Mouse (Mus musculus) liver, adult 2 months (tissue): ENCODE results near the gene Scrt2. TPM values are rescaled to one million over a fixed set of nuclear protein-coding genes. Genes with fewer than 3 reads are reported as not detected.

Experiments used
- DNase-seq: peaks from one replicate; pipeline ENCODE4 v3.0.0-alpha.2; 2011; ENCODE audit warnings: low read depth, low spot score; ENCODE audit errors: extremely low read depth
- H3K27ac ChIP-seq: fragments of 200-500 bp; replicated peaks from 2 replicates; pipeline ENCODE4 v1.5.1; 2012; ENCODE audit warnings: low read depth, mild to moderate bottlenecking, control low read depth, inconsistent platforms, low read length; ENCODE audit not compliant: insufficient read depth
- H3K27me3 ChIP-seq: fragments of 200-500 bp; 2 replicates; pipeline ENCODE4 v1.6.1; 2012; ENCODE audit warnings: mild to moderate bottlenecking, moderate library complexity, low read length, inconsistent platforms; ENCODE audit not compliant: control insufficient read depth, insufficient read depth
- H3K36me3 ChIP-seq: fragments of 200-500 bp; 2 replicates; pipeline ENCODE4 v1.6.1; 2012; ENCODE audit warnings: low read length, inconsistent platforms; ENCODE audit not compliant: control insufficient read depth, insufficient read depth
- H3K4me1 ChIP-seq: fragments of 200-500 bp; 2 replicates; pipeline ENCODE4 v1.6.1; 2011; ENCODE audit warnings: low read length; ENCODE audit not compliant: control insufficient read depth, insufficient read depth
- H3K4me3 ChIP-seq: fragments of 200-500 bp; 2 replicates; pipeline ENCODE4 v1.5.1; 2011; ENCODE audit warnings: low read depth, mild to moderate bottlenecking, control low read depth, low read length, moderate library complexity; ENCODE audit not compliant: insufficient read depth
- H3K79me2 ChIP-seq: fragments of 200-500 bp; 2 replicates; pipeline ENCODE4 v1.6.1; 2012; ENCODE audit warnings: inconsistent platforms, mild to moderate bottlenecking, low read length, moderate library complexity; ENCODE audit not compliant: control insufficient read depth, insufficient read depth
- H3K9ac ChIP-seq: fragments of 200-500 bp; 2 replicates; pipeline ENCODE4 v1.6.1; 2012; ENCODE audit warnings: low read depth, mild to moderate bottlenecking, control low read depth, inconsistent platforms, low read length
- CTCF ChIP-seq: fragments of 200-500 bp; IDR thresholded peaks from 2 replicates; pipeline ENCODE4 v1.5.1; 2011; ENCODE audit warnings: low read depth, low read length, control low read depth
- POLR2A ChIP-seq: fragments of 200-500 bp; IDR thresholded peaks from 2 replicates; pipeline ENCODE4 v1.6.1; 2011; ENCODE audit warnings: low read length, control low read depth; ENCODE audit not compliant: insufficient read depth; ENCODE audit errors: extremely low read depth
- WGBS: fragments of 180-500 bp; shearing (Covaris S2); methylation state at CpG from one replicate; pipeline ENCODE4 v1.1.7; 2018; 5-methylcytosine and 5-hydroxymethylcytosine counted together
- polyA plus RNA-seq: library from polyadenylated mRNA; depleted of rRNA; stranded (reverse); fragments of >200 nt; gene quantifications from 2 replicates; pipeline ENCODE4 v1.2.3, GENCODE M21; 2012
- total RNA-seq: library from RNA; depleted of rRNA; stranded (reverse); fragments of >200 nt; gene quantifications from 2 replicates; pipeline ENCODE4 v1.2.3, GENCODE M21; 2014

Scrt2 gene
- total and polyA plus RNA-seq, 2 experiments: not detected

DNA sequence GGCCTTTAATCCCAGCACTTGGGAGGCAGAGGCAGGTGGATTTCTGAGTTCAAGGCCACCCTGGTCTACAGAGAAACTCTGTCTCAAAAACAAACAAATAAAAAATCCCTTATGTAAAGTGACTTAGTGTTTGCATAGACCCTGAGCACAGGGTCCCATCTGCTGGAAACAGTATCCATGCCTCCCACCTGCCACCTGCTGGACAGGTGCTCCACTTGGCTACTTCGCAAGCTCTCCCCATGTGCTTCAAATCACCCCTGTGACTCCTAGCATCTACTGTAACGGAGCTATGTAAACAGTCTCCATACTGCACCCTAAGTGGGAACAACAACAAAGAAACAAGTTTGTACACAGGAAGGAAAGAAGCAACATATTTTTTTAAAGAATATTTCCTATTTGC, 47.3 kb downstream of the Scrt2 start:
- no peak for TF ChIP-seq POLR2A
- TF ChIP-seq CTCF: no peak
- no peaks in the 10 kb centered on the region for H3K36me3 ChIP-seq
- no peak overlapping the region for H3K4me3 ChIP-seq
- WGBS: 52% methylated on average over 2 of the region's 2 CpGs
- no peaks in the 10 kb centered on the region for H3K4me1 ChIP-seq
- no peak overlapping the region for H3K27ac ChIP-seq
- H3K27me3 ChIP-seq: no peaks in the 10 kb centered on the region
- DNase-seq: no peak
- no peaks in the 10 kb centered on the region for H3K79me2 ChIP-seq
- H3K9ac ChIP-seq: no peak overlapping the region

DNA sequence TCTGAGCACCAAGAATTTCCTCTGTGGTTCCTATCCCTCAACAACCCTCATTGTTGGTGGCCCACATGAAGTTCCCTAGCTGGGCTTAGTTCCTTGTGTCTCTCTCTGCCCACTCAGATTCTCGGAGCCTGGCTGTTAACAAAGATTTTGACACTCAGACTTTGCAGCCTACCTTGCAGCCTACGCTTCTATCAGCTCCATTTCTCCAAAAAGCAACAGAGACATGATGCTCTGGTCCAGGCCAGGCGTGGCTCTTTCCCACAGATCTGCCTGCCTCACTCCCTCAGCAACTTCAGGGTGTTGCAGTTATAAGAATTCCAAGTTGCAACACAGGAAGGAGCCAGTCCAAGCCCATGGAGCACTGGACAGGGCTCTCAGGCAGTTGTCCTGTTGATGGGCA, 48.4 kb downstream of the Scrt2 start:
- no peaks in the 10 kb centered on the region for H3K4me1 ChIP-seq

DNA sequence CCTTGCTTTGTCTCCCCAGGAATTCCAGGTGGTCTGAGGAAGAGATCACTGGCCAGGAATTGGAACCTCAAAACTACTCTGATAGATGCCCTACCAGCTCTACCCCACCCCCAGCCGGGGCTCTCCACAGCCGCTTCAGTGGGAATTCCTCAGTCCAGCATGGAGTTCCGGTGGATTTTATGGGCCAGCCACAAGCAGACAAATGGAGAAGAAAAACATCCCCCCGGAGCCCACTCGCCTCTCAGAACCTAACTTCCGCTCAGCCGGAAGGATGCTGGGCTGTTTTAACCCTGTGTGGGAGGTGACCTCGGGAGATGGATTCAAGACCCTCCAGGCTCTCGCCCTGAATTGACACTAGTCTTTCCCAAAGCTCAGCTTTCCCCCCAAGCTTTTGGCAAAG, 50.7 kb downstream of the Scrt2 start:
- H3K27me3 ChIP-seq: no peaks in the 10 kb centered on the region
- no peak for TF ChIP-seq POLR2A
- no peak for TF ChIP-seq CTCF
- no peaks in the 10 kb centered on the region for H3K79me2 ChIP-seq
- no peaks in the 10 kb centered on the region for H3K4me1 ChIP-seq
- no peak overlapping the region for H3K27ac ChIP-seq
- H3K36me3 ChIP-seq: no peaks in the 10 kb centered on the region
- 67% methylated on average over 9 of the region's 9 CpGs for WGBS
- no peak for DNase-seq
- no peak overlapping the region for H3K9ac ChIP-seq
- H3K4me3 ChIP-seq: no peak overlapping the region

More for the DNA sequence above, 48.4 kb downstream of the Scrt2 start:
- Histone ChIP-seq H3K27ac (no peak overlapping the region), H3K79me2 (no peaks in the 10 kb centered on the region), H3K27me3 (no peaks in the 10 kb centered on the region), H3K4me3 (no peak overlapping the region), H3K36me3 (no peaks in the 10 kb centered on the region), H3K9ac (no peak overlapping the region)
- no peak for DNase-seq
- WGBS: 63% methylated on average over 3 of the region's 3 CpGs
- TF ChIP-seq CTCF: no peak
- no peak for TF ChIP-seq POLR2A

DNA sequence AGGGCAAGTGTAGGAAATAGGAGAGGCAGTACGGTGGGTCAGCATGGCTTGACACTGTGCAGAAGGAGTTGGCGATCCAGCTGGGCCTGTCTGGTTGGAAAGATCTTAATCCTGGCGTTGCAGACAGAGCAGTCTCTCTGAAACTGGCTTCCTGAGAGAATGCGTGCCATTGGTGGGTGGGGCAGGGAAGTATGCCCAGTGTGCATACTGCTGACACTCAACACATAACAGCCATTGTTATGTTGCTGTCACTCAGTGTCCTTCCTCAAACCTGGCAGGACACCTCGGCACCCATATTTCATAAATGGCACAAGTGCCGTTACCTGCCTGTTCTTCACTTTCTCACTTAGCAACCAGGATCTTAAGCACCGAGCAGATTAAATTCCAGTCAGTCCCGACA, 51.4 kb downstream of the Scrt2 start:
- H3K4me3 ChIP-seq: no peak overlapping the region
- no peaks in the 10 kb centered on the region for H3K4me1 ChIP-seq
- H3K27ac ChIP-seq: no peak overlapping the region
- DNase-seq: no peak
- no peaks in the 10 kb centered on the region for H3K27me3 ChIP-seq
- no peaks in the 10 kb centered on the region for H3K79me2 ChIP-seq
- H3K9ac ChIP-seq: no peak overlapping the region
- 78% methylated on average over 8 of the region's 8 CpGs for WGBS
- H3K36me3 ChIP-seq: no peaks in the 10 kb centered on the region
- no peak for TF ChIP-seq CTCF
- no peak for TF ChIP-seq POLR2A

DNA sequence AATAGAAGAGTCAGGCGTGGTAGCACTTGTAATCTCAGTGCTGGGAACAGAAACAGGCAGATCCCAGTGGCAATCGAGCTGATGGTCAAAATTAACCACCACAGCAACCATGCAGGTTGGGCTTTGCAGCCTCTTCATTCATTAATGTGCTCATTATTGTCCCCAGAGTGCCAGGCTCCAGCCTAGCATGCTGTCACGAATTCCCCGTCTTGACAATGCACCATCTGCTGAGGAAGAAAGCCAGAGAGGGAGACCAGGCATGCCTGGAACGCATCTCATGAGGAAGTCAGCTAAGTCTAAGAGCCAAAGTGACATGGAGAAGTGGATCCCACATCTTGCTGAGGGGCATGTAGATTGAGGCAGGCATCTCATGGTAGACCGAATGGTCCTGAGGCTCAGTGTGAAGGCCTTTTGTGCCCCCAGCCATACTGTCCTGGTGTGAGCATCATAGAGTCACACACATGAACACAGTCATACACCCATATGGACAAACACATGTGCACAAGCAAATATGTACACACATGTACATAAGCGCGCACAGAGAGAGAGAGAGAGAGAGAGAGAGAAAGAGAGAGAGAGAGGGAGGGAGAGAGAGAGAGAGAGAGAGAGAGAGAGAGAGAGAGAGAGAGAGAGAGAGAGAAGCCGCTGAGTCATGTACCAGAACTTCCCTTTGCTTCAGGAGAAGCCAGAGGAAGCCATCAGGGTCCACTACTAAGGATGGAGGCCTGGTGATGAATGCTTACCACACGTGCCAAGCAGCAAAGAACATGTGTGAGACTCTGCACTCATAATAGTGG, 58.1 kb downstream of the Scrt2 start:
- Histone ChIP-seq H3K4me3 (no peak overlapping the region), H3K36me3 (no peaks in the 10 kb centered on the region), H3K27me3 (peaks cover 11% of the 10 kb centered on the region), H3K9ac (no peak overlapping the region), H3K27ac (no peak overlapping the region), H3K4me1 (no peaks in the 10 kb centered on the region; the same call in 1 of the 2 replicates), H3K79me2 (no peaks in the 10 kb centered on the region)
- DNase-seq: no peak
- no peak for TF ChIP-seq CTCF
- no peak for TF ChIP-seq POLR2A
- WGBS: 78% methylated on average over 10 of the region's 10 CpGs

DNA sequence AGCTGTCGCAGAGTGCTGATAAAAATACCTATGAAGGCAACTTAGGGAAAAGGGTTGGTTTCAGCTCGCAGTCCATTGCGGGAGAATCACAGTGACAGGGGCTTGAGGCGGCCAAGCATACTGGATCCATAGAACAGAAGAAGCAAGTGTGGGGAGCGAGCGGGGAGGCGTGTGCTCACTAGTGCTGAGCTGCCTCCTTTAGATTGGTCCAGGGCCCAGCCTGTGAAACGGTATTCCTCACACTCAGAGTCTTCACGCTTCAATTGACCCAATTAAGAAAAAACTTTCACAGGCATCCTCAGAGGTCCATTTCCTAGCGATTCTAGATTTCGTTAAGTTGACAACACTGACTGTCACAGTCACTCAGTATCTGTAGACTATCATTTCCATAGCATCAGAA, 59.6 kb downstream of the Scrt2 start:
- Histone ChIP-seq H3K4me1 (no peaks in the 10 kb centered on the region; the same call in 1 of the 2 replicates), H3K9ac (no peak overlapping the region), H3K27me3 (peaks cover 11% of the 10 kb centered on the region), H3K4me3 (no peak overlapping the region), H3K27ac (no peak overlapping the region), H3K79me2 (no peaks in the 10 kb centered on the region), H3K36me3 (no peaks in the 10 kb centered on the region)
- WGBS: 55% methylated on average over 11 of the region's 11 CpGs
- TF ChIP-seq POLR2A (no peak), CTCF (no peak)
- no peak for DNase-seq
